Mouse (Mus musculus): Measurements from ENCODE around the gene Lnpk.

The Lnpk gene

DNA sequence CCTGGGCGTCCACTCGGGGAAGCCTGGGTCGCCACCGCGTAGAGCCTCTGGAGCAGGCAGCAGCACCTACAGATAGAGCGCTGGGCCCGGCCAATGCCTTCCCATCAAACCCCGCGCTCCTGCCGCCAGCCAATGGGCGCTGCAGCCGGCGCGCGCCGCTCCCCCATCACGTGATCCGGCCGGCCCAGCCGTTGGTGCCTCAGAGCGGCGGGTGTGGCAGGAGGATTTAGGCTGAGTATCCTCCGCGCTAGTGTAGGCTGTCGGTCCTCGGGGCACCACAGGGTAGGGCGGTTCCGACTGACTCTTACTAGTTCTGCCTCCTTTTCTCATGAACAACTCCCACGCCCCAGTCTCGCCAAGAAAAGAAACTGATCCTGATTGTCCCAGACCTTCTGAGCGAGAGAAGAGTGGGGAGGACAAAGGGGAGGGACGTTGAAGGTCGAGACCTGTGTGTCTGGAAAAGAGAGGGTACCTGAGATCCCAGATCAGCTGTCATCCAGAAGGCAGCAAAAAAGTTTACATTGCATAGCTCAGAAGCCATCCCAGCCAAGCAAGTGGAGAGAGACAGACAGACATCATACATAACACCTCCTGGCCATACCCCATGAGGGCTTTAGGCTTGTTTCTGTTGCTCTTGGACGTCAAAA lies at the start of gene Lnpk:
Gene Lnpk (minus strand): TSS at position 593 of the 647 bp plus-strand sequence.
- peak; percentile 91 for DNase-seq (ENCODE audit: low read depth, low spot score)

DNA sequence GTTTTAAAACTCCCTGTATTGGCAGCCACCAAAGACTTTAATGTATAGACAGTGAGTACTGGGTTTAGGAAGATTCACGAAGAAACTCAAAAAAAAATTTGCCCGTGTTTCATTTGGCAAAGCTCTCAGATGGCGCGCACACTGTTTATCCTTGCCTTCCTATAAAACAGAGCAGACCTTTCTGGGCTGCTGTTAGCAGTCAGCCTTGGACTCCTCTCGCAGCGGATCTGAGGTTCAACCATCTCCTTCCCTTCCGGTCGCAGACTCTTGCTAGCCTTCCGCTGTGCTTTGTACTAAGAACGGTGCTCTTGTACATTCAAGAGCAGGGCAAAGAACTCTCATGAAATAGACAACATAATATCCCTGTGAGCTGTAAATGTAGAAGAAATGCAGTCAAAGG lies 41.1 kb upstream of the Lnpk start:
- DNase-seq (ENCODE audit: low read depth, low spot score): no peak

DNA sequence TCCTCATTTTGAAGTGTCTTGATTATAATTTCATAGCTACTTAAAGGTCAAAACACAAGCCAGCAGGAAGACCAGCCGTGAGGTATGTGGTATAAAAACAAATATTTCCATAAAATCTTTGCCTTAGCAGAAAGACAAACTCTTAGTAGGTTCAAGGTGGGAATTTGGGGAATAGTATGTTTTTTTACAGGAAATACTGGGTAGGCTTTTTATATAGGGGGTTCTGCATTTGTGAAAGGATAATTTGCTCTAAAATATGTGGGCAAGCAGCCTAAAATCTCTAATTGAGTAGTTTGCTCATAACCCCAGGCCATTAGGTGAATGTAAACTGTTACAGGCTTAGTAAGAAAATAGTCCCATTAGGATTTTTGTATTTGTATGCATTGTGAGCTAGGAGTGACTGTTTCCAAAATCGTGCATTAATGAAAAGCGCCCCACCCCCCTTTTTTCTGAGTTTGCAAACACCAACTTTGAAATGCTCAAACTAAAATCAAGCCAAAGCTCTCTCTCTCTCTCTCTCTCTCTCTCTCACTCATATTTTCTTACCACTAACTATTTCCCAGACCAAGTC lies 40.5 kb upstream of the Lnpk start:
- DNase-seq (ENCODE audit: low read depth, low spot score): no peak

DNA sequence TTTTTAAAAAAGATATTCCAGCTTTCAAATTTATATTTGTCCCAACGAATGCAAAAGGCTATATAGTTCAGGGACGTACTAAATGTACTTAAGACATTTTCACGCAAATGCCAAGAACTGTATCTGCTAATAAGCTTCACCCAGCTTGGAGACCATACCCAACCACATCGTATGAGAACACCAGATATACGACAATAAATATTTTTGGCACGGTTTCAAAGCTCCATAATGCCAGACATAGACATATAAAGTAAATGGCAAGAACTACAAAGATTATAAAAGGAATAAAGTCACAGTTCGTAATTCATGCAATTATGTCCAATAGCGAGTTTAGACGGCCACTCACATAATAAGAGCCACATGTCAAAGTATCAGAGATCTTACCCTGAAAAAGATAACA lies 38.5 kb upstream of the Lnpk start:
- no peak for DNase-seq (ENCODE audit: low read depth, low spot score)

DNA sequence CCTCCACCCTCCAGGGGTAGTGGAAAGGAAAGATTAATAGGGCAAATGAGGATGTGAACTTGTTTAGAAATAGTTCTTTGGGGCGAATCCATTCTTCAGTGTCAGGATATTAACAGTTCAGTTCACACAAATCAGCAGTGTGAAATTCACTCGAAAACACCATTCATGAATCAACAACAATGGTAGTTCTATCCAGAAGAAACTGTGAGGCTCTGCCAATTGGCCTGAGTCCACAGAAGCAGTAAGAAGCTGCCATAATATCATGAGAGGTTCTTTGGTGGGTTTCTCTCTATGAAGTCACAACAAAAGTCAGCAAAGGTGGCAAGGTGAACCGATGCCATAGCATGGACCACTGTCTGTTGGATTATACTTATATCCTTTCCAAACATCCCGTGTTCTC lies 32.2 kb upstream of the Lnpk start:
- no peak for DNase-seq (ENCODE audit: low read depth, low spot score)

DNA sequence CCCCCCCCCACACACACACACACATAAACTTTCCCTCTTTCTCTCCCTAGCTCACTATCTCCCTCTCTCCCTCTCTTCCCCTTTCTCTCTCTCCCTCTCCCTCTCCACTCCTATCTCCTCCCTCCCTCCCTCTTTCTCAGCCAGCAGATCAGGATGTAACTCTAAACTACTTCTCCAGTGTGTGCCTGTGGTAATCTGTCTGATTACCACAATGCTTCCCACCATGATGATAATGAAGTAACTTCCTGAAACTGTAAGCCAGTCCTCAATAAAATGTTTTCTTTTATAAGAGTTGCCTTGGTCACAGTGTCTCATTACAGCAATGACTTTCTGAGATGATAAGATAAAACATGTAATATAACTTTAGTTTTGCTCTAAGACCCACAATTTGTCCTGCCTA lies 30.1 kb upstream of the Lnpk start:
- no peak for DNase-seq (ENCODE audit: low read depth, low spot score)

DNA sequence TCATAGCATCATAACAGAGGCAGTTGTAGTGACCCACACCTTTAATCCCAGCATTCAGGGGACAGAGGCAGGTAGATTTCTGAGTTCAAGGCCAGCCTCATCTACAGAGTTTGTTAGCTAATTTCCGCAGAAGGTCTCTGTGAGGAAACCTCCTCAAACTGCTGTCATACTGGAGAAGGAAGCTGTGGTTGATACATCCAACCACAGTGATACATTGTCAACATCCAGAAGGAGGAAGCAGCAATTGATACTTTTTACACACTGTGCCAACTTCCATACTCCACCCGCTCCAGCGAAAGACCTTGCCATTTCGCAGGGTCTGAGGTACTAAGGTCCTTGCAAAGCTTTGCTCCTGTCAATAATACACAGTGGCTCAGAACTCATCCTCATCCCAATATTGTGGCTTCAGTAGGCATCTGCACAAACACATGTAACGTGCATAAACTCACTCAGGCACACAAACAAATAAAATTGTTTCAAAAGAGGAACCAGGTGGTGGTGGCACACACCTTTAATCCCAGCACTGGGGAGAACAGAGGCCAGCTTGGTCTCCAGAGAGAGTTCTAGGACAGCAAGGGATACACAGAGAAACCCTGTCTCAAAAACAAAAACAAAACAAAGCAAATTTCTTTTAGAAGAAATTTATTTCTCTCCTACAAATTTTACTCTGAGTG lies 27.0 kb upstream of the Lnpk start:
- no peak for DNase-seq (ENCODE audit: low read depth, low spot score)

DNA sequence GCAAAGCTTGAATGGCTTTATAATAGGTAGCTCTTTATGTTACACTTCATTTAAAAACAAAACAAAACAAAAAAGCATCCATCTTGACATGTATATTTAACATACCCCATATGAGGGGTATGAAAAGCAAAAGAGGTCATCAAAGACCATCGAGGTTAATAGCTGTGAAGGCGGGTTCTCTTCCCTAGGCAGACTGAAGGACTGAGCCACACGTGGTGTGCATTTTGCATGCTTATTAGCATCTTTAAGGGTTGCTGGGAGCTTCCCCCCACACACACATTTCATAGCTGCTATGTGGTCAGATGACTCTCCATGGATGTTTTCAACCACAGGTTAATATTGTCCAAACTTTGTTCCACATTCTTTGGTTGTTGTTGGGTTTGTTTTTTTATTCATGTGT lies 24.8 kb upstream of the Lnpk start:
- peak; percentile 32 for DNase-seq (ENCODE audit: low read depth, low spot score)

DNA sequence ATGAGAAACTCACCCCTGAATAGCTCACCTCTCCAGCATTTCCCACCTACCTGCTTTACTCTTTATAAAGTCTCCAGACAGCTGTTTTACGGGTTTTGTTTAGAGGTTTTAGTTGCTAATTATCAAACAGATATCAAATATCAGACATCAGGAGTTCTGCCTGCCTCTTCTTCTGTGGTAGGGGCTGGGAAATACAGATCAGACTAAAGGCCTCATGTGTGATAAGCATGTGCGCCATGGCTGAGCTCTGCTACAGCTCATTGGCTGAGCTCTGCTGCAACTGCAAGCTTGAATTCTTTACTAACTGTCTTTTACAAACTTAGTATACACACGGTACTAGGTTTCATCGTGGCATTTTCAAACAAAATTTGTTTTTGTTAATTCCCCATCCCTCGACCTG lies 23.2 kb upstream of the Lnpk start:
- no peak for DNase-seq (ENCODE audit: low read depth, low spot score)

DNA sequence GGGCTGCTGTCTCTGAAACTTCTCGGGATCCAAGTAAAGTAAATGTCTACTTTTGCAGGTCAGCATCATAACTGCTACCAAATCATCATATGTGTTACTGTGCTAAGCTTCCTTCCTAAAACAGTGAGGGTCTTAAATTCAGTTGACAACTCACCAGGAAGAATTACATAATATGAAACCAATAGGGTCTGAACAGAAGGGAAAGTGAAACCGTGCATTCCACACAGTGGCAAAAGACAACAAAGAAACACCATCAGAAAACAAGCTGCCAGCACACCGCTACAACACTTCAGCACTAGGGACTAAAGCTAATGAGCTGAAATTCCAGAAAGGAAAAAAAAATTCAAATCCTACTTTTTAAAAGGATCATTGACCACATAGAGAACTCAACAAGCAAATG lies 17.9 kb upstream of the Lnpk start:
- DNase-seq (ENCODE audit: low read depth, low spot score): no peak

DNA sequence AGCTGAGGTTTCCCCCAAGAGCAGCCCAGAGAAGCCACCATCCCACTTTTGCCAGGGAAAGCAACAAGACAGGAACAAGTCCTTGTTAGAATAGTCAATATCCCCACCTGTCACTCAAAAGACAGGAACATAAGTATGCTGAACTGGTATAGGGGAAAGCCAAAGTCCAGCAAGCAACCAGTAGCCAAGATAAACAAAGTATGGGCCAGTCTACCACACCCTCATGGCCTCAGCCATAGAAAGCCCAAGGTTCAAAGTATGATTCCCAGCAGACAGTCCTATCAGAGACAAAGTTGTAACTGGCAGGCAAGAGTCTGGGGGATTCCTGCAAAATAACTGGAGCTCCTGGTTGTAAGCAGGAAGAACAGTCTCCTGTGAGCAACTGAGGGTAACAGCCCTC lies 16.9 kb upstream of the Lnpk start:
- DNase-seq (ENCODE audit: low read depth, low spot score): no peak

DNA sequence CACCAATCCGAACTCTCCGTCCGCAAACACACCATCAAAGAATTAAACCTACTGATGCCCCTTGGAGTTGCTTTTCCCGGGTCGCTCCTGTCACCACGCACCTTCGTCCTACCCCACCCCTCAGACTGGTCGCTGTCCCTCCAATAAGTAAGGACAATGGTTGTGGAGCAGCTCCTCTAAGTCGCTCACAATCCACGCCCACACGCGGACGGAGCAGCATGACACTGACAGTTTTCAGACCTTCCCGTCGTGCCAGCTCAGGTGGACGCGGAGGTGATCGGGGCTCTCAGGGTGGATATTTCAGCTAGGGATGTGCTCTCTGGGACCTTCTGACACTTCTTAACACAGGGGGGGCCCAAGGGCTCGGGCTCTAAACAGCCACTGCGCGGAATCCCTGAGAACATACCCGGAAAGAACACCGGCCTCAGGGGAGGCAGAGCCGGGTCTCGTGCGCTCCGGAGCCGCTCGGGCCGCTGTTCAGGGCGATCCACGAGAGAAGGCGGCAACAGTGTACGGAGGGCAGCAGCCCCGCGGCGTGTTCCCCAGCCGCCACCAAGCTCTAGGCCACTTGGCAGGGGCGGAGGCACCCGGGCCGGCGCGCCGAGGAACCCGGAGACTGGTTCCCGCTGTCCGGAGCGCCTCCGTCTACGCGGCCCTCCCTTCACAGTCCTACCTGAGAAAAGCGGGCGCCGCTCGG lies 941 bp downstream of the Lnpk start:
- peak; percentile 29 for DNase-seq (ENCODE audit: low read depth, low spot score)

DNA sequence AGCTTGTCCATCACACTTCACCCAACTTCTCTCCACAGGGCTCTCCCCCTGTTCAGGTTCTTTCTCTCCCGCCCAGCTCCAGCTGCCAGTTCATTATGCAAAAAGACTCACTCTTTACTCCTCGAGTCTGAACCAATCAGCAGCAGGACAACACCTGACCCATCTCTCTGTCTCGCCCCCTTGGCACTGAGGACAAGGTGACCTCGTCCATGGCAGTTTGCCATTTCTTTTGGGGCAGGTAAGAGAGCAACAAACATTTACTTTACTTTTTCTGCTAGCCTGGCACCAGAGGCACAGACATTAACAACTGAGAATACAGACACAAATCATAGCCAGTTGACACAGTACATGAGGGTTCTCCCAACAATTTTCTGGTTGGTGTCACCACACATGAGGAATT lies 8.8 kb downstream of the Lnpk start:
- DNase-seq (ENCODE audit: low read depth, low spot score): no peak

DNA sequence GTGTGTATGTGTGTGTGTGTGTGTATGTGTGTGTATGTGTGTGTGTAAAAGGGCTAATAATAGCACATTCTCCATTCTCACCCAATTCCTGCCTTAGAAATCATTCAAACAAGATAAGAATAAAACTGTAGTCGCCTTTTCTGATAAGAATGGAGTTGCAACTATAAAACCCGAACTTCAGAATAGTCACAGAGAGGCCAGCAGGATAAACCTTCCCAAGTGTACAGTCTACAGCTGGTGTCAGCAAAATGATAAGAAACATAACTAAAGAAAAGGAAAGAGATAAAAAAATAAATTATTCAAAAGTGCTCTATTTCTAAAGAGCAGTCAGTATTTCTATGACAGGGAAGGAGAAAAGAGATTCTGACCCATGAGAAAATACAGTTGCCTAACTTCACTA lies 19.4 kb downstream of the Lnpk start:
- no peak for DNase-seq (ENCODE audit: low read depth, low spot score)

DNA sequence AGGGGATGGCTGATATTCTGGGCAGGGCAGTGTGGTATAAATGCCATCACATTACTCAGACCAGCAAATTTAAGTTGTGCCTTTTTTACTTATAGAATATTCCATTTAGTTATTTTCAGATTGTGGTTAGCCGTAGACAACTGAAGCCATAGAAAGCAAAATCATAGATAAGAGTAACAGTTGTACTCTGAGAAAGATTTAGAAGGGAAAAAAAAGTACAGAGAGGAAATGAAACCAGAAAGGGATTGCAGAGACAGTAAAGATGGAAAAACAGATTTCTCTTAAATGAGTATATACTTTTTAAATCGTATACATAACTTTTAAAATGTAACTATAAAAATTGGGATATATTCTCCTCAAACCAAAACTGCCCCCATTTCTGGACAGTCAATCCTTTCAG lies 20.1 kb downstream of the Lnpk start:
- DNase-seq (ENCODE audit: low read depth, low spot score): no peak

DNA sequence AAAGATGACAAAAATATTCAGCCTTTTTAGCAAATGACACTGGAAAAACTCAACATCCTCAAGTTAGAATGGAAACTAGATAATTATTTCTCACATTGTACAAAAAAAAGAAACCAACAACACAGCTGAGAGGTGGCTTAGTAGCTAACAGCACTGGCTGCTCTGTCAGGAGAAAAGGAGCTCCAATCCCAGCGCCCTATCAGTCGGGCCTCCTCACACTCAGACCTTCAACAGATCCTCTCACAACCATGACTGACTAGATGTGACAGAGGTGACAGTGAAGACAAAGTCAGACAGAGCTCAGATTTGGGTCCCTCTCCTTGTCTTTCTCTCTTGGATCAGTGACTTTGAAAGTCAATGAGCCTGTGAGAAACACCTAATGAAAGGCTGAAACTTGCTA lies 21.8 kb downstream of the Lnpk start:
- DNase-seq (ENCODE audit: low read depth, low spot score): no peak

DNA sequence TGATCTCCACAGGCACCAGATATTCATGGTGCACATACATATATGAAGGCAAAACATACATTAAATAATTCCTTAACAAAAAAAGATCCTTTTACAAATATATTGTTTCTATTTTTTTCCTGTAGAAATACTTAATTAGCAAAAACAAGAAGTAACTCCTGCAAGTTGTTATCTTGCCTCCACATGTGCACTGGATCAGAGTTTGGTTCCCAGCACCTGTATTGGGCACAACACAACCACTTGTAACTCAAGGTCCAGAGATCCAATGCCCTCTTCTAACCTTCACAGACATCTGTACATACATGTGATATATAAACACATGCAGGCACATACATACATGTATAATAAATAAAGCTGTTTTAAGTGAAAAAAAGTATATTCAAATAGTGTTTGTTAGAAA lies 27.3 kb downstream of the Lnpk start:
- no peak for DNase-seq (ENCODE audit: low read depth, low spot score)

DNA sequence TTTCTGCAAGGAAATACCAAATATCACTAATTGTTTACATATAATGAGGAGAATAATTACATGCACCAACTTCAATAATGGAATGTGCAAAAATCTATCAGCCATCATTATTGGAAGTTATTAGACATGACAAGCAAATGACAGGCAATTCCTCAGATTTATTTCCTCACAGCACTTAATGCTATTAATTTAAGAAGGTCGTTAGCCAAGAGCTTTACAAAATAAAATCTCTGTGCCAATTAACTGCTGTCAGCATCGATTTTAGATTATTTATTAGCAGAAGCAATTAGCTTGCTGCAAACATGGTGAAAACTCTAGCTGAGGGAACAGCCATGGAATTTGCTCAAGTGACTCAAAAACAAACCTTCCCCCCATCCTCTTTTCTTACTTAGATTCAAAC lies 30.9 kb downstream of the Lnpk start:
- no peak for DNase-seq (ENCODE audit: low read depth, low spot score)

DNA sequence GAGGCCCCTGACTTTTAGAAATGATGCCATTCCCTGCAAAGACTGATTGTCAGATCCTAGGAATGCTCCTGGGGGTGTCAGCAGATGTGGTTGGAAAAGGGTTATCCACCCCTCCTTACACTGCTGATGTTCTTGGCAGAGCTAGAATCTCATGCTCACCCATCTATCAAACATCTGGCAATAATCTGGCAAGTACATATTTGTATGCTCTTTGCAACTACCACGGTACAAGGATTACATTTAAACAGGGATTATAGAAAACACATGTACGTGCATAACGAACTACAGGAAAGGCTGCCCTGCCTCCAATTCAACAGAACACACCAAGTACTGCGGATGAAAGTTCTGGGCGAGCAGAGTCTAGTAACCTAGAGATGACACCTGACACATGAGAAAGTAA lies 70.9 kb downstream of the Lnpk start:
- no peak for DNase-seq (ENCODE audit: low read depth, low spot score)

DNA sequence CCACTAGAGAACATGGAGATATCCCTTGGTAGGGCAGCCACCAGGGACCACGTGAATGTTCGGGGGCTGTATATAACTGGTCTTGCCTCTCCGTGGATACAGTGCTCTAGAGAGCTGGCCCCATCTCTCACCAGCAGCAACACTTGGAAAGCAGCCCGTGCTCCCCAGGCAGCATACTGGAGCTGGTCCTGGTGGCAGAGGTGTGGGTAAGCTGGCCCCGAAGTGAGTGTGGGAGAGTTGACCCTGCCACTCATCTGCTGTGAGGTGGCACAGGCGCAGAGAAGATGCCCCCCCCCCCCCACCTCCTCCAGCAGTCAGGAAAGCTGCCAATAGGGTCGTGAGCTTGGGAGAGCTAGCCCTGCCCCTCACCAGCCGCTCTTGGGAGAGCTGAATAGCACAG lies 72.8 kb downstream of the Lnpk start:
- DNase-seq (ENCODE audit: low read depth, low spot score): no peak

DNA sequence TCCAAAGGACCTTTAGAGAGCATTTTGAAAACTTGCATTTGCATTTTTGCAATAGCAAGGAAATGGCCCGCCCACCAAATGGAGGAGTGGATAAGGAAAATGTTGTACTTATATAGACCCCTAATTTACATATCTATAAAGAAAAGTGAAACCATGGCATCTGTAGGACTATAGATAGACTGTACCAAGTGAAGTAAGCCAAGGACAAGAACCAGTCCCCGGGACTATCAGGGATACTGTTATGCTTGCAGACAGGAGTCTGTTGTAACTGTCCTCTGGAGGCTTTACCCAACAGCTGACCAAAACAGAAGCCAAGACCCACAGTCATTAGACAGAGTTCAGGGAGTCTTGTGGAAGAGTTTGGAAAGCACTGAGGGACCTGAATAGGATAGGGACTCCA lies 78.9 kb downstream of the Lnpk start:
- DNase-seq (ENCODE audit: low read depth, low spot score): no peak

DNA sequence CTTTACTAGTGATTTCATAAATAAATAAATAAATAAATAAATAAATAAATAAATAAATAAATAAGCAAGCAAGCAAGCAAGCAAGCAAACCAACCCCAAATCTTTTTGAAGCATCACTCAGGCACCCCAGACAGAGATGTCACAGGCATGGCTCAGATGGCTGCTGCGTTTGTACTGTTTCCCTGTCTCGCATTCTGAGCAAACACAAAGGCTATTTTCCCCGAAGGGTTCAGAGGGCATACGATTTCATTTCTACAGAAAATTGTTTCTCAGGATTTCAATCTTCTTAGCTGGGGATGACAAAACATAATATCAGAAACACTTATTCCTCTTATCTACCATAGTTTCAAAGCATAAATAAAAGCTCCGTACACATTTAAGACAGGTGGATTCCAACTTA lies 81.4 kb downstream of the Lnpk start:
- DNase-seq (ENCODE audit: low read depth, low spot score): no peak

DNA sequence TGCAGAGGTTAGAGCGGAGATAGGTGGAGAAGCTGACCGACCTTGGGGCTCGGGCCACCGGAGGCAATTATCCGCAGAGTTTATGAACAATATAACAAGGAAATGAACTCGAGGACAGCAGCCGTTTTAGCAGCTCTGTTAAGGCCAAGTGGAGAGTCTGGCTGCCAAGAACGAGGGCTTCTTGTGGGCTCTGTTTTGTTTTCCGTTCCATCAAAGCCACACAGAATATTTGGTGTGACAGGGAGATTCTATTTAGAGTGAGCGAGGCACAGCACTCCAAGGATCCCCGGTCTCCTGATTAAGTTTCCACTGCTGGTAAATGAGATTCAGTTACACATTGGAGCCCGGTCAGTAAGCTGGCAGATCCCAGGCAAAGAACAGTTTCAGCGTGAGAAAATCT lies 87.8 kb downstream of the Lnpk start:
- no peak for DNase-seq (ENCODE audit: low read depth, low spot score)

All from mesoderm, embryonic 11.5 days (tissue).